Mouse (Mus musculus) neutrophil, adult 59 days (primary cell): ENCODE data around the gene Tmem131. TPM values are rescaled to one million over a fixed set of nuclear protein-coding genes. Genes with fewer than 3 reads are reported as not detected.

Source experiments
- total RNA-seq, 2 experiments: library from RNA; stranded (reverse); gene quantifications; 1 replicate in 1 of 2; 2 replicates in 1 of 2; pipeline ENCODE4 v1.2.4; 2023

Tmem131 gene
- 10 to 100 TPM; 66.7 to 71.2 TPM for total RNA-seq

GRCm38 (mm10) chr1:36943653-36944052, at the start of gene Tmem131:
Gene Tmem131, minus strand, starts transcription at chr1:36943666.

DNA sequence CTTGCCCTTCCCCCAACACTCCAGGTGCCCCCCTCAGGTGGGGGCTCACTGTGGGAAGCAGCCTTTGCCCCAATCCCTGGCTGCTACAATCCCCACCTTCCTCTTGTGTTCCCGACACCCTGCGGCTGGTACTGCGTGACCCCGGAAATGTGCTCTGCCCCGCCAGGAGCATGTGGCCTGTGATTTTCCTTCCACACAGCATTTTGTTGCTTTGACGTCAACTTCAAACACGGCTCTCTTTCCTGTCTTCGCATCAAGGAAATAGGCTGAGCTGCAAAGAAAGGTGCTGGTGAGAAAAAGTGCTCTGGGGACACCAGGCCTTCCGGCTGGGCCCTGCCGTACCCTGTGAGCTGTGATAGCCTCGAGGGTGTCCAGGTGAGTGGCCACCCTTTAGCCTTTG, 181.9 kb downstream of the Tmem131 start, which contains the start of gene Zap70:
TSS of gene Zap70 (plus strand) at position 231 of the 400 bp plus-strand sequence.

Other genes starting within 250 kb of the Tmem131 start
- not detected for gene 4933424G06Rik, start 233.5 kb downstream of the Tmem131 start, total RNA-seq
- gene Actr1b, start 229.2 kb downstream of the Tmem131 start, total RNA-seq, result 10 to 100 TPM; 39.0 to 51.3 TPM
- gene Zap70, start 181.9 kb downstream of the Tmem131 start, total RNA-seq, result under 1 TPM; 0.49 to 0.80 TPM
- not detected for gene Vwa3b, start 82.9 kb upstream of the Tmem131 start, total RNA-seq